Mouse (Mus musculus): Measurements from ENCODE around the gene Ccdc12. TPM values are rescaled to one million over a fixed set of nuclear protein-coding genes. Genes with fewer than 3 reads are reported as not detected.

The Ccdc12 gene
- polyA plus RNA-seq, 1 experiment from 2014 or later = 164 TPM

- H3K4me1 ChIP-seq = peaks cover 80% of the 10 kb centered on the region
- peaks cover 81% of the 10 kb centered on the region for H3K27me3 ChIP-seq (ENCODE audit: low read depth, poor library complexity, severe bottlenecking)
- peak; percentile 80 for DNase-seq (ENCODE audit: low spot score)
- peaks cover 11% of the 10 kb centered on the region for H3K36me3 ChIP-seq
- WGBS = 2% methylated on average over 57 of the region's 63 CpGs
- H3K27ac ChIP-seq = peak overlapping the region; percentile 95
- H3K9me3 ChIP-seq (replicated peaks) = no peaks in the 10 kb centered on the region
- H3K4me3 ChIP-seq = peak overlapping the region; percentile 80
These were observed 87.4 kb downstream of the Ccdc12 start for GRCm38 (mm10) chr9:110743456-110744323.

DNA sequence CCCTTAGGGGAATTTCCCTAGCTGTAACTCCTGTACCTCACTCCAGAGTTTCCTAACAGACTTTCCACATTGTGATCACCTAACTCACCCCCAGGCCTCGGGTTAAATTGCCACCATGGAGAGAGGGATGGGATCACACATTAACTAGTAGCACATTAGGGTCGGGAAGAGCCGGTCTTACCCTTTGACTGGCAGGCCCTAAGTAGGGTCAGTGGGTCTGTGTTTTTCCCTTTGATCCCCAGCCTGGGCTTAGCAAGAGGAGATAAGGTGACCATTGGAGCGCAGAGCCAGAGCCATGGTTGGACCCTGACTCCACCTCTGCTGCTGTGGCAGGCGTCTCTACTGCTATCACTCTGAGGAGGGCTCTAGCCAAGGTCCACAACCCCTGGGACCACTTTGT lies 89.4 kb downstream of the Ccdc12 start:
- peaks cover 76% of the 10 kb centered on the region for H3K27me3 ChIP-seq (ENCODE audit: low read depth, poor library complexity, severe bottlenecking)
- H3K4me1 ChIP-seq = peaks cover 94% of the 10 kb centered on the region
- WGBS = 4% methylated on average over 5 of the region's 5 CpGs
- no peaks in the 10 kb centered on the region for H3K9me3 ChIP-seq (replicated peaks)
- no peaks in the 10 kb centered on the region for H3K36me3 ChIP-seq
- DNase-seq (ENCODE audit: low spot score) = no peak
- H3K27ac ChIP-seq = peak overlapping the region; percentile 42; the same call in 1 of the 2 replicates
- H3K4me3 ChIP-seq = peak overlapping the region; percentile 23; the same call in 1 of the 2 replicates

GRCm38 (mm10) chr9:110746238-110746637 lies 89.9 kb downstream of the Ccdc12 start:
- H3K4me3 ChIP-seq = peak overlapping the region; percentile 23; the same call in 1 of the 2 replicates
- no peaks in the 10 kb centered on the region for H3K9me3 ChIP-seq (replicated peaks)
- H3K27ac ChIP-seq = peak overlapping the region; percentile 65
- H3K4me1 ChIP-seq = peaks cover 94% of the 10 kb centered on the region
- 7% methylated on average over 5 of the region's 5 CpGs for WGBS
- H3K36me3 ChIP-seq = no peaks in the 10 kb centered on the region
- DNase-seq (ENCODE audit: low spot score) = peak; percentile 73
- H3K27me3 ChIP-seq (ENCODE audit: low read depth, poor library complexity, severe bottlenecking) = peaks cover 71% of the 10 kb centered on the region

- DNase-seq (ENCODE audit: low spot score) = no peak
- Histone ChIP-seq H3K27me3 (ENCODE audit: low read depth, poor library complexity, severe bottlenecking) (peaks cover 69% of the 10 kb centered on the region), H3K9me3 (replicated peaks) (no peaks in the 10 kb centered on the region), H3K27ac (peak within 1 kb of the TSS; percentile 65), H3K4me1 (peaks cover 94% of the 10 kb centered on the region), H3K36me3 (no peaks in the 10 kb centered on the region), H3K4me3 (peak within 1 kb of the TSS; percentile 23; the same call in 1 of the 2 replicates)
- WGBS = 53% methylated on average over 7 of the region's 7 CpGs
These were observed 90.7 kb downstream of the Ccdc12 start, which contains the start of gene Pth1r for GRCm38 (mm10) chr9:110746961-110747360. Pth1r (minus strand) TSS chr9:110747145.

DNA sequence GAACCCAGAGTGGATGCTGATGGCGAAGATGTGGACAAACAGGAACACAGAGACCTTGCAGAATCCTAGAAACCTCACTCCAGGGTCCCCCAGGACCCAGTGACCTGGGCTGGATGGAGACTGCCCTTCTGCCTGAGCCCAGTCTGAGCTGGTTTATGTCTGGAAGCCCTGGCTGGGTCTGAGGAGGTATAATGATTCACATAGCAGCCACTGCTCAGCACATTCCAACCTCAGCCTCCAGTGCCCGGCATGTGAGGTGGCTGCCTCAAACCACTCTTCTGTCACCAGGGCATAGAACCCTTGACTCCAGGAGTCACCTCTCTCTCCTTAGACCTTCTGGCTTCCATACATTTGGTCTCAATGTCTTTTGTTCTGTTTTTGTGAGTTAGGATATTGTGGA lies 92.1 kb downstream of the Ccdc12 start:
- WGBS = 77% methylated on average over 2 of the region's 2 CpGs
- peaks cover 71% of the 10 kb centered on the region for H3K27me3 ChIP-seq (ENCODE audit: low read depth, poor library complexity, severe bottlenecking)
- H3K9me3 ChIP-seq (replicated peaks) = no peaks in the 10 kb centered on the region
- DNase-seq (ENCODE audit: low spot score) = no peak
- H3K27ac ChIP-seq = peak overlapping the region; percentile 32; the same call in 1 of the 2 replicates
- no peaks in the 10 kb centered on the region for H3K36me3 ChIP-seq
- H3K4me1 ChIP-seq = peaks cover 96% of the 10 kb centered on the region
- no peak overlapping the region for H3K4me3 ChIP-seq

- Histone ChIP-seq H3K36me3 (no peaks in the 10 kb centered on the region), H3K9me3 (replicated peaks) (no peaks in the 10 kb centered on the region), H3K4me1 (peaks cover 80% of the 10 kb centered on the region), H3K27me3 (ENCODE audit: low read depth, poor library complexity, severe bottlenecking) (peaks cover 56% of the 10 kb centered on the region), H3K27ac (peak overlapping the region; percentile 72), H3K4me3 (peak overlapping the region; percentile 23; the same call in 1 of the 2 replicates)
- DNase-seq (ENCODE audit: low spot score) = no peak
- 33% methylated on average over 14 of the region's 14 CpGs for WGBS
These were observed 94.3 kb downstream of the Ccdc12 start for GRCm38 (mm10) chr9:110750404-110751187.

- peak overlapping the region; percentile 72 for H3K27ac ChIP-seq
- peaks cover 58% of the 10 kb centered on the region for H3K27me3 ChIP-seq (ENCODE audit: low read depth, poor library complexity, severe bottlenecking)
- H3K4me1 ChIP-seq = peaks cover 71% of the 10 kb centered on the region
- no peak for DNase-seq (ENCODE audit: low spot score)
- WGBS = 86% methylated on average over 5 of the region's 5 CpGs
- no peaks in the 10 kb centered on the region for H3K36me3 ChIP-seq
- peak overlapping the region; percentile 23; the same call in 1 of the 2 replicates for H3K4me3 ChIP-seq
- H3K9me3 ChIP-seq (replicated peaks) = no peaks in the 10 kb centered on the region
These were observed 95.1 kb downstream of the Ccdc12 start for GRCm38 (mm10) chr9:110751412-110751811.

- Histone ChIP-seq H3K9me3 (replicated peaks) (no peaks in the 10 kb centered on the region), H3K27ac (0 out of 2 replicates have a peak overlapping the region, but pooled peaks have one; percentile 72), H3K4me3 (no peak overlapping the region), H3K27me3 (ENCODE audit: low read depth, poor library complexity, severe bottlenecking) (peaks cover 54% of the 10 kb centered on the region), H3K36me3 (no peaks in the 10 kb centered on the region), H3K4me1 (peaks cover 61% of the 10 kb centered on the region)
- WGBS = 82% methylated on average over 4 of the region's 4 CpGs
- DNase-seq (ENCODE audit: low spot score) = no peak
These were observed 96.7 kb downstream of the Ccdc12 start for GRCm38 (mm10) chr9:110752917-110753435.

GRCm38 (mm10) chr9:110753773-110754172 lies 97.5 kb downstream of the Ccdc12 start:
- 89% methylated on average over 4 of the region's 4 CpGs for WGBS
- no peak overlapping the region for H3K27ac ChIP-seq

DNA sequence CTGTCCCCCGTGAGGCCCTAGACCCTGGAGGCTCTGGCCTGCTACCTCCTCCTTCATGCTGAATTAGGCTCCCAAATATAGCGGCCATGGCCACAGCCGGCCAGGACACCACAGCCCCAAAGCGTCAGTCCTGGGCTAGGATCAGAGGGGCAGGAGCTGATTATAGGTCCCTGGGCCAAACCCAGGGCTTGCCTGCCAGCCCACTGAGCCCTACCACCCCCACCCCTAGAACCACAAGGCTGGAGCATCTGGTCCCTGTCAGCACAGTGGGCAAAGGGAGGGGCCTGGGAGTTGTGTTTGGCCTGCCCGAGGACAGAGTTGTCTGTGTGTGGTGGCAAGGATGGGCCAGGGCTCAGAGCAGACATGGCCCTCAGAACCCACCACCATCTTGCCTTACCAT lies 101.5 kb downstream of the Ccdc12 start:
- peaks cover 43% of the 10 kb centered on the region for H3K4me1 ChIP-seq
- 80% methylated on average over 5 of the region's 5 CpGs for WGBS
- no peaks in the 10 kb centered on the region for H3K36me3 ChIP-seq
- no peak for DNase-seq (ENCODE audit: low spot score)
- H3K27me3 ChIP-seq (ENCODE audit: low read depth, poor library complexity, severe bottlenecking) = peaks cover 35% of the 10 kb centered on the region
- 0 out of 2 replicates have a peak overlapping the region, but pooled peaks have one; percentile 11 for H3K27ac ChIP-seq
- H3K4me3 ChIP-seq = no peak overlapping the region
- H3K9me3 ChIP-seq (replicated peaks) = no peaks in the 10 kb centered on the region

More at GRCm38 (mm10) chr9:110753773-110754172, 97.5 kb downstream of the Ccdc12 start:
- no peaks in the 10 kb centered on the region for H3K36me3 ChIP-seq
- H3K4me3 ChIP-seq = no peak overlapping the region
- no peaks in the 10 kb centered on the region for H3K9me3 ChIP-seq (replicated peaks)
- peaks cover 60% of the 10 kb centered on the region for H3K4me1 ChIP-seq
- H3K27me3 ChIP-seq (ENCODE audit: low read depth, poor library complexity, severe bottlenecking) = peaks cover 50% of the 10 kb centered on the region
- no peak for DNase-seq (ENCODE audit: low spot score)

GRCm38 (mm10) chr9:110758605-110759004 lies 102.3 kb downstream of the Ccdc12 start:
- no peaks in the 10 kb centered on the region for H3K9me3 ChIP-seq (replicated peaks)
- peaks cover 42% of the 10 kb centered on the region for H3K4me1 ChIP-seq

GRCm38 (mm10) chr9:110759265-110759664 lies 103.0 kb downstream of the Ccdc12 start:
- Histone ChIP-seq H3K9me3 (replicated peaks) (no peaks in the 10 kb centered on the region), H3K27ac (no peak overlapping the region), H3K27me3 (ENCODE audit: low read depth, poor library complexity, severe bottlenecking) (peaks cover 37% of the 10 kb centered on the region), H3K36me3 (no peaks in the 10 kb centered on the region), H3K4me3 (no peak overlapping the region), H3K4me1 (peaks cover 39% of the 10 kb centered on the region)
- 53% methylated on average over 2 of the region's 2 CpGs for WGBS
- DNase-seq (ENCODE audit: low spot score) = peak; percentile 66

More at GRCm38 (mm10) chr9:110758605-110759004, 102.3 kb downstream of the Ccdc12 start:
- H3K27me3 ChIP-seq (ENCODE audit: low read depth, poor library complexity, severe bottlenecking) = peaks cover 35% of the 10 kb centered on the region
- DNase-seq (ENCODE audit: low spot score) = no peak
- 72% methylated on average over 8 of the region's 8 CpGs for WGBS
- no peaks in the 10 kb centered on the region for H3K36me3 ChIP-seq
- H3K4me3 ChIP-seq = no peak overlapping the region
- H3K27ac ChIP-seq = 0 out of 2 replicates have a peak overlapping the region, but pooled peaks have one; percentile 19

Data from limb, embryonic 10.5 days (tissue).